Mouse (Mus musculus) midbrain, embryonic 13.5 days (tissue): ENCODE measurements around the gene Extl2. TPM values are rescaled to one million over a fixed set of nuclear protein-coding genes. Genes with fewer than 3 reads are reported as not detected.

Experiments
- ATAC-seq: fragments of 200-750 bp; cut with Nextera tagmentation; 2 replicates; pipeline ENCODE4 v1.8.0; 2017; ENCODE audit warnings: mild to moderate bottlenecking, moderate TSS enrichment, moderate library complexity
- H3K27ac ChIP-seq: fragments of 300-500 bp; sonication (generic); 2 replicates; pipeline ENCODE4 v1.5.1; 2015; ENCODE audit warnings: inconsistent platforms, mild to moderate bottlenecking, moderate library complexity
- H3K27me3 ChIP-seq: fragments of 300-500 bp; sonication (generic); 2 replicates; pipeline ENCODE4 v1.6.1; 2015; ENCODE audit warnings: mild to moderate bottlenecking, inconsistent platforms
- H3K36me3 ChIP-seq: fragments of 300-500 bp; sonication (generic); 2 replicates; pipeline ENCODE4 v1.6.1; 2015; ENCODE audit warnings: mild to moderate bottlenecking, inconsistent platforms
- H3K4me1 ChIP-seq: fragments of 300-500 bp; sonication (generic); replicated peaks from 2 replicates; pipeline ENCODE4 v1.6.1; 2015; ENCODE audit warnings: inconsistent platforms
- H3K4me2 ChIP-seq: fragments of 300-500 bp; sonication (generic); replicated peaks from 2 replicates; pipeline ENCODE4 v1.6.1; 2015; ENCODE audit warnings: moderate library complexity, mild to moderate bottlenecking, inconsistent platforms
- H3K4me3 ChIP-seq: fragments of 300-500 bp; sonication (generic); replicated peaks from 2 replicates; pipeline ENCODE4 v1.5.1; 2015; ENCODE audit warnings: mild to moderate bottlenecking, inconsistent platforms
- H3K9ac ChIP-seq: fragments of 300-500 bp; sonication (generic); replicated peaks from 2 replicates; pipeline ENCODE4 v1.6.1; 2015; ENCODE audit warnings: mild to moderate bottlenecking, inconsistent platforms
- H3K9me3 ChIP-seq: fragments of 300-500 bp; sonication (generic); 2 replicates; pipeline ENCODE4 v1.6.1; 2016; ENCODE audit warnings: mild to moderate bottlenecking, inconsistent platforms
- WGBS: fragments of 180-500 bp; shearing (Covaris S2); methylation state at CpG from one replicate; pipeline ENCODE4 v1.1.7; 2015; 5-methylcytosine and 5-hydroxymethylcytosine counted together
- polyA plus RNA-seq: library from polyadenylated mRNA; unstranded; fragments of >200 nt; fragmentation: Nextera tagmentation; extraction: Ambion mirVana; gene quantifications from 2 replicates; pipeline ENCODE4 v1.2.1, GENCODE M21; 2015

Extl2 gene
- 22.8 and 23.9 TPM in 2 replicates for polyA plus RNA-seq

DNA sequence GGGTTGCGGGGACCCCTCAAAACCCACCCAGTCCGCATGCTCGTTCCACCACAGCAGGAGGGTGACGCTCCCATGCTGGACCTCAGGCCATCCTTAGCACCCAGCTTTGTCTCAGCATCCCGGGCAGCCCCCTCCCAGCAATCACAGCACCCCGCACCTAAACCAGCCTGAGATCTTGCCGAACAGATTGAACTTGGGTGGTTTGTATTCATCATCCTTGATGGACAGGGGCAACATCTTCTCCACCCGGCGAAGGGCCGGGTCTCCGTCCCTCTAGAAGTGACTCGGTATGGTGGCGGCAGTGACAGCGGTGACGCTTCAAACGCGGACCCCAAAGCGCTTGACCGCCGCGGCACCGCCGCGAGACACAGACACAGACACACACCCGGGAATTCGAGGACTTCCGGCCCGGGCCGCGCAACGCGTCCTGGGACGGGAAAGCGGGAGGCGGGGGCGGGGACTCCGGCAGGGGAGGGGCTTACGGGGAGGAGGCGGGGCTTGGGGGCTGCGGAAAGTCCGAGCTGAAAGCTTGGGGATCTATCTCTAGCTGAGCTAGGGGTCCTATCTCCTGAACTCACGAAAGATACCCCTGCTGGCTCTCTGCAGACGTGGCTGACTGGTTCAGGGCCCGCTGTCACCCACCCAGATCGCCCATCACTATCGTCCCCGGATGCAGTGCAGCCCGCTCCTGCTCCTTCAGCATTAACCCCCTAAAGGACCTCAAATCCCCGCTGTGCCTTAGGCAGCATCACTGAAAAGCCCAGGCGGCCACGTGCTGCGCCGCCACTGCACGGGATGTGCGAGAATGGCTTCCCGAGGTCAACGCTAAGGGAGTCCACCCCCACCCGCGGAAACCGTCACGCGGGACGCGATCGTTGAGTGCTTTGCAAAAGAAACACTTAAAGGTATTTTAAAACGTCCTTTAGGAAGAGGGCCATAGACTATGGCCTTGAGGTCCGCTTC lies at the start of gene Extl2, which contains the start of gene Slc30a7:
Gene Extl2, plus strand, starts transcription at position 485 of the 963 bp plus-strand sequence.
Gene Slc30a7, minus strand, starts transcription at position 429 of the 963 bp plus-strand sequence.
- Histone ChIP-seq H3K27ac (peak within 1 kb of the TSS; percentile 88), H3K36me3 (peaks cover 15% of the 10 kb centered on the region; the same call in 1 of the 2 replicates), H3K4me2 (peak within 1 kb of the TSS; percentile 80), H3K27me3 (no peaks in the 10 kb centered on the region), H3K9ac (peak within 1 kb of the TSS; percentile 88), H3K4me3 (peak within 1 kb of the TSS; percentile 80), H3K4me1 (peaks cover 40% of the 10 kb centered on the region), H3K9me3 (no peaks in the 10 kb centered on the region)
- under 1% methylated on average over 67 of the region's 67 CpGs for WGBS
- peak; percentile 94 for ATAC-seq

DNA sequence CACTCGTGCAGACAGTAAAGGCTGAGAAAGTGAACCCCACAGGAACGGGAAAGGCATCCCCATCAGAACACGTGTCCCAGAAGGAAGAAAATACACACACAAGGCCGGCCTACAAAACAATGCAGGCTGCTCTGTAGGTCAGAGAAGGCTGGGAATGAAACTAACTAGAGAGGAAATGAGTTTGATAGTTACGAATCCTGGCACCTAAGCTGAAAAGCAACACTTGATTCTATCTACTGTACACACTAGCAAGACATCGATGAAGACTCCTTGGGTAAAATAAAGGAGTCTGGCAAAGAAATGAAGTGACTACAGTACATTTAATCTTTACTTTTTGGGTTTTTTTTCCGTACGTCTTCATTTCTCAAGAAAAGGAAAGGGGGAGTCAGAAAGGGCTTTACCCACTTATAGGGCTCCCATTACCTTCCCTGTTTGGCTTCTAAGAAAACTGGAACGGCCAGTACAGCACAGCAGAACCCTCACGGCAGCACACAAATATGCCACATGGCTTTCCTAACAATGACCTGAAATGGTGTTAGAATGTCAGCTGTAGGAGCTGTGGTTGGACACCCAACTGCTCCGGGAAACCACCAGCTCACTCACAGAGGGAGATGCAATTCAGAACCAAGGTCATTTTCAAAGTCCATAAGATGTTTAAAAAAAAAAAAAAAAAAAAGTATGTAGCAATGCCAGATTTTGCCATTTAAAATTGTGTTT lies 45.8 kb upstream of the Extl2 start:
- no peak overlapping the region for H3K9ac ChIP-seq
- H3K4me1 ChIP-seq = no peaks in the 10 kb centered on the region; the same call in 1 of the 2 replicates
- WGBS = 83% methylated on average over 11 of the region's 11 CpGs
- H3K4me3 ChIP-seq = no peak overlapping the region
- no peak overlapping the region for H3K27ac ChIP-seq
- peaks cover 30% of the 10 kb centered on the region for H3K36me3 ChIP-seq
- no peak overlapping the region for H3K4me2 ChIP-seq
- ATAC-seq = no peak
- H3K9me3 ChIP-seq = no peaks in the 10 kb centered on the region
- no peaks in the 10 kb centered on the region for H3K27me3 ChIP-seq

DNA sequence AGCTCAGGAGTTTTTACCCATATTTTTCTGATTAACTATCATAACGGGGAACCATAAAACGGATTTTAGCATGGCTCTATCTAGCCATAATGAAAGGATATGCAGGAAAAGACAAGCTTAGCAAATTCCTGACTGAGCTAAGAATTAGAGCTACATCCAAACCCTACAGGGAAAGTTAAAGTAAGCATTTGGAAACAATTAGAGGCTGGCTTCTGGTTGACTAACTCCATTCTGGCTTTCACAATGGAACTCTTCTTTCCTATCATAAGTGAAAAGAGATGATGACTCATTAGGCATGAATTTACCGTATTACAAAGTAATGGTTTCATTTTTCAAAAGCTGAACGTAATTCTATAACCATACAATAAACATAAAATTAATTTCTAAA lies 45.2 kb upstream of the Extl2 start:
- H3K4me3 ChIP-seq = no peak overlapping the region

DNA sequence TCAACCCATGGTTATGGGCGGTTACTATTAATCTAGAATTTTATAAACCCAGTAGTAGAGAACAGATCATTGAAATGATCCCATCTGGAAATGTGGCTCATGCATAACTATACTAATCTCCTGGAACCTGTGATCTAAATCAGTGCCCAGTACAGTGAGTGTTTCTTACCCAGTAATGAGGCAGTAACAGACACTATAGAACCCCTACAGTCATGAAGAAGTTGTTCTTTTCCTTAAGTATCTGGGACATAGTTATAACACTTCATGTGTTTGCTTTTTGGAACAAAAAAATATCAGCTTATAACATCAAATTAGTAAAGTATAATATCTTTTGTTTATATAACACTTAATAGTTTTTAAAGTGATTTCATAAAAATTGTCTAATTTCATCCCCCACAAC lies 43.7 kb upstream of the Extl2 start:
- H3K9ac ChIP-seq = no peak overlapping the region
- no peak for ATAC-seq

More for the DNA sequence above, 45.2 kb upstream of the Extl2 start:
- WGBS = 65% methylated on average over 4 of the region's 4 CpGs
- no peak overlapping the region for H3K9ac ChIP-seq
- no peak overlapping the region for H3K4me2 ChIP-seq
- no peaks in the 10 kb centered on the region for H3K9me3 ChIP-seq
- H3K4me1 ChIP-seq = no peaks in the 10 kb centered on the region; the same call in 1 of the 2 replicates
- ATAC-seq = no peak
- H3K27ac ChIP-seq = no peak overlapping the region
- H3K27me3 ChIP-seq = no peaks in the 10 kb centered on the region
- H3K36me3 ChIP-seq = peaks cover 30% of the 10 kb centered on the region

DNA sequence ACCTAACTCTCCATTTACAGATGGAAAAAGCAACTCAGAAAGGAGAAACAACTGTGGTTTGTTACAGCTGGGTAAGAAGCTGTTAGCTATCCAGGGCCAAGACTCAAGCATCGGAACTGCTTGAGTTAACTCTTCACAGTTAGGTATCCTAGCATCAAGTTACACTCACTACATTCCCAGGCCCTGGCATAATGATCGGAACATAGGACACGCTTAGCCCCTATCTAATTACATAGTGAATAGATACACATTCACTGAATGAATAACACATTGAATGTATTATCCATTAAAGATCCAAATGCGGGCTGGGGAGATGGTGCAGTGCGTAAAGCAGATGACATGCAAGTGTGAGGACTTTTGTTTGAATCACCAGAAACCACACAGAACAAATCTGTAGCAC lies 43.2 kb upstream of the Extl2 start:
- WGBS = 74% methylated on average over 5 of the region's 5 CpGs

More for the DNA sequence above, 43.7 kb upstream of the Extl2 start:
- H3K4me1 ChIP-seq = no peaks in the 10 kb centered on the region; the same call in 1 of the 2 replicates
- no peak overlapping the region for H3K27ac ChIP-seq
- no peak overlapping the region for H3K4me2 ChIP-seq
- H3K4me3 ChIP-seq = no peak overlapping the region
- no peaks in the 10 kb centered on the region for H3K9me3 ChIP-seq
- peaks cover 19% of the 10 kb centered on the region for H3K36me3 ChIP-seq
- H3K27me3 ChIP-seq = no peaks in the 10 kb centered on the region
- WGBS = 100% methylated on average over 1 of the region's 1 CpGs

DNA sequence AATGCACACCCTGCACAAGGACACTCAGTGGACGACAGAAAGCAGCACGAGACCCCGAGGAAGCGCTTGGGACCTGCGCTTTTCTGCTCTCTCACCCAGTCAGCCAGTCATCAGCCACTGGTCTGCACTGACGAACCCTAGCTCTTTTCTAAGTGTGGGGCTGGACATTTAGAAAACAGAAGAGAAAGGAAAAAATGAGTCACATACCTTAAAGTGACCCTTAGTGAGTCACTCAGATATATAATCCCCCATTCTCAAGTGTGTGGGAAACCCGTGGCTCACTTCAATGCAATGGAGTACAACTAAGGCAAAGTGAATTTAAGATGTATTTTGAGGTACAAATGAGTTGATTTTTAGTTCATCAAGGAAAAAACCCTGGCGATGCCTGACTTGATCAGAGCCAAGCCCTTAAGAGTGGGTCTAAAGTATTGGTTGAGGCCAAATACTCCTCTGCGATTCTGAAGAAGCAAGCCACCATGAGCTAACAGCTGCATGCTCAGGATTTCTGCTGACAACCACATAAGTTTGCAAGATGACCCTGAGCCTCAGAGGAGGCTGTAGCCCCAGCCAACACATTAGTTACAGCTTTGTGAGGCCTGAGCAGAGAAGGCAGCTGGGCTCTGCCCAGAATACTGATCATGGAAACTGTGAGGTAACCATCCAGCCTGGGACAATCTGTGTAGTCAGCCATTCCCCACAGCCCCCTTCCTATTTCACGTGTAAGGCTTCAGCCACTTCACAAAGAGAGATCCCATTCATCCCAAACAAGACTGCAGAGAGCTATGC lies 38.3 kb upstream of the Extl2 start:
- peak; percentile 82 for ATAC-seq
- Histone ChIP-seq H3K4me1 (peaks cover 2% of the 10 kb centered on the region; the same call in 1 of the 2 replicates), H3K4me3 (no peak overlapping the region), H3K27ac (peak overlapping the region; percentile 25; the same call in 1 of the 2 replicates), H3K36me3 (peaks cover 40% of the 10 kb centered on the region), H3K9me3 (no peaks in the 10 kb centered on the region), H3K4me2 (no peak overlapping the region), H3K9ac (no peak overlapping the region), H3K27me3 (no peaks in the 10 kb centered on the region)
- WGBS = 85% methylated on average over 10 of the region's 10 CpGs

More for the DNA sequence above, 43.2 kb upstream of the Extl2 start:
- Histone ChIP-seq H3K9me3 (no peaks in the 10 kb centered on the region), H3K27ac (no peak overlapping the region), H3K4me2 (no peak overlapping the region), H3K4me3 (no peak overlapping the region), H3K4me1 (no peaks in the 10 kb centered on the region; the same call in 1 of the 2 replicates), H3K36me3 (peaks cover 16% of the 10 kb centered on the region), H3K9ac (no peak overlapping the region), H3K27me3 (no peaks in the 10 kb centered on the region)
- ATAC-seq = no peak

DNA sequence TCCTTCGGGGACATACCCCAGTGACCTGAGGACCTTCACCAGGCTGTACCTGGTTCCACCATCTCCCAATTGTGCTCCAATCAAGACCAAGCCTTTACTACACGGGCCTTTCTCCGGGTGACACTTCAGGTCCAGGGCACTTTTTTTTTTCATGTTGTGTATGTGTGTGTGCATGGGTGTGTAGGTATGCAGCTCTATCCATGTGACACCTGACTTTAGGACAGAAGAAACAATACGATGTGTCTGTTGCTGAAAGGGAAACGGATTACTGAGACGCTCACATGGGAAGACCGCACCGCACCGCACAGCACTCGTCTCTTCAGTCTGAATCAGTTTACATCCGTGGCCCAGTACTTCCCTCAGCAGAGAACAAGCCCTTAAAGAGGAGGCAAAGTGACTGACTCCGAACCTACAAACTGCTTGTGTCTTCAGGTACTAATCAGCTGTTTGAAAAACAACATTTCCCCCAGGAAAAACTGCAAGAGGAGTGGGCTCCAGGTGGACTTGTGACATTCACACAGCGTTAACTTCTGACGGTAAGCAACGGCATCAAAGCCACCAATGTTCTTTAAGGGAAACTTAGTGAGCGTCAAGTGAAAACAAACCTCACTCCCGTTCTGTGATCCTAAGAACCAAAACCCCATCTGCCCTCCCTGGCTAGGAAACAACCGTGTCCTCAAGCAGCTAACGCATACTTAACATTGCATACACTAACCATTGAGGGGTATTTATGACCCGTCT lies 36.0 kb upstream of the Extl2 start:
- H3K9ac ChIP-seq = no peak overlapping the region
- H3K4me1 ChIP-seq = 0 out of 2 replicates have a peak, but pooled peaks cover 2% of the 10 kb centered on the region
- no peak overlapping the region for H3K4me2 ChIP-seq
- no peaks in the 10 kb centered on the region for H3K27me3 ChIP-seq
- WGBS = 95% methylated on average over 20 of the region's 20 CpGs
- ATAC-seq = no peak
- H3K4me3 ChIP-seq = no peak overlapping the region
- no peaks in the 10 kb centered on the region for H3K9me3 ChIP-seq
- peaks cover 53% of the 10 kb centered on the region for H3K36me3 ChIP-seq
- H3K27ac ChIP-seq = no peak overlapping the region

DNA sequence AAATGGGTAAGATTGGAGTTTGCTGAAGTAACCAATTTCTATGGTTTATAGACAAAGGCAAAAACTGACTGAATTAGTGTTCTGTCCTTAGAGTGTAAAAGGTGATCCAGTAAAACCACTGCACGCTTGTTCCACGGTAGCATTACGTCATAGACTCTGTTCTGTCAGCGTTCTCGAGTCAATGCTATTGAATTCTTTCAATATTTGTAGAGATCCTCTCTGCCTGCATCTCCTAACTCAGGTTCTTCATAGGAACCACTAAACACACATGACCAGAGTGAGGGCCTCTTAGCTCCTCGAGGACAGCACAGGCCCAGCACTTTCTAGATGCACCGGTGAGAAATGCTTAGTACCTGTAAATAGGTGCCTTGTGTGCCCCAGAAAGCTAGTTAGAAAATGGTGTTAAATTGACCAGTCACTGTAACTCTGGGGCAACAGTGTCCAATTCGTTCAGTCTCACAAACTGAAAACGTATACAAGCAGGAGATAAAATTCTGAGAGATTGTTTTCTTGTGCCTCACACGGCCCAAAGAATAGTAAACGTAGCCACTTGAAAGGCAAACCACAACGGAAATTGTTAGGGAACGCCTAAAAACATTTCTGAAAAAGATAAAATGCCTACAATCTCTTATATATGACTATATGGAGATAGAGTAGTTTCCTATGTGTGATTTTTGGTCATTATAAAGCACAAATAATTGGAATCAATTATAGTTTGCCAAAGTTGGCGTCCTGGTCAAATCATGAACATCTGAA lies 35.2 kb upstream of the Extl2 start:
- no peak overlapping the region for H3K4me3 ChIP-seq

DNA sequence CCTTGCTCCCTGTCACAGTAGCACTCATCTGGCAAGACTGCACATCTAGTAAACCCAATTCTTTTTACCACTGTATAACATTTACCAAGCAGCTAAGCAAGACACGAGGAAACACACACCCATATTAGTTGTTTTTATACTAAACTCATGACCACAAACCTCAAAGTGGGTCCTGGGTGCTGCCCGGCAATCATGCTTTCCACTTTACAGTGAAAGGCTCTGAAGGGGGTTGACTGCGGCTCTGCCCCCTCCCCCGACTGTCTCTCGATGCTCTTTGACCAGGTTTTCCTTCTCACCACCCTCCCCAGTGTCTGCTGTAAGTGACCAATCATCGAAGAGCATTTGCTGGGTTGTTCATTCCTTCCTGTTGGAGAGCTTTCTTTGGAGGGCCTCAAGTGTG lies 33.0 kb upstream of the Extl2 start:
- Histone ChIP-seq H3K27me3 (no peaks in the 10 kb centered on the region), H3K36me3 (peaks cover 62% of the 10 kb centered on the region), H3K9ac (no peak overlapping the region), H3K4me2 (no peak overlapping the region), H3K9me3 (no peaks in the 10 kb centered on the region), H3K4me3 (no peak overlapping the region), H3K27ac (no peak overlapping the region), H3K4me1 (0 out of 2 replicates have a peak, but pooled peaks cover under 1% of the 10 kb centered on the region)
- ATAC-seq = no peak
- 94% methylated on average over 6 of the region's 6 CpGs for WGBS

More for the DNA sequence above, 35.2 kb upstream of the Extl2 start:
- Histone ChIP-seq H3K9me3 (no peaks in the 10 kb centered on the region), H3K36me3 (peaks cover 58% of the 10 kb centered on the region), H3K27me3 (no peaks in the 10 kb centered on the region), H3K9ac (no peak overlapping the region), H3K27ac (no peak overlapping the region), H3K4me1 (0 out of 2 replicates have a peak, but pooled peaks cover 2% of the 10 kb centered on the region), H3K4me2 (no peak overlapping the region)
- ATAC-seq = no peak
- WGBS = 95% methylated on average over 14 of the region's 14 CpGs

DNA sequence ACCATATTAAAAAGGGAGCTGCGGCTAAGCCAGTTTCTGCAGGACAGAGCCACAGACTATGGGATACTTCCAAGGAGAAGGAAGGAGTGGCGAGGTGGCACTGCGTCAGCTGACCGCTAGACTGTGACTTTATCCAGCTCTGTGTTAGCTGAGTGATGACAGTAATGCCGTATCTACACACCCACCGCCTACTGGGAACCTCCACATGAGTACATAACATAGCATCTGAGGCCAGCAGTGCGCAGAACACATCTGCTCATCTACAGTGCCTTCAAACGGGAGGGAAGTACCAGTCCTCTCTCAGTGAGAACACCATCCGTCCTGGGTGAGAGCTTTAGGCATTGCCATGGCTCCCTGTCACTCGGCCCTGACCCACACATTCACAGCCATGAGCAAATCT lies 32.3 kb upstream of the Extl2 start:
- no peaks in the 10 kb centered on the region for H3K27me3 ChIP-seq
- ATAC-seq = no peak
- no peak overlapping the region for H3K4me2 ChIP-seq
- peaks cover 63% of the 10 kb centered on the region for H3K36me3 ChIP-seq
- no peak overlapping the region for H3K4me3 ChIP-seq
- H3K4me1 ChIP-seq = no peaks in the 10 kb centered on the region
- WGBS = 94% methylated on average over 10 of the region's 10 CpGs
- no peak overlapping the region for H3K27ac ChIP-seq
- no peak overlapping the region for H3K9ac ChIP-seq
- H3K9me3 ChIP-seq = no peaks in the 10 kb centered on the region
